Mouse (Mus musculus): ENCODE data around the gene Prss35. TPM values are rescaled to one million over a fixed set of nuclear protein-coding genes. Genes with fewer than 3 reads are reported as not detected.

Gene Prss35
- total and polyA plus RNA-seq, 2 experiments from 2014 or later = 5.2 to 7.5 TPM

GRCm38 (mm10) chr9:86775374-86775773 lies 31.9 kb downstream of the Prss35 start:
- no peak for TF ChIP-seq CTCF (IDR thresholded peaks at IDR 0.05)
- H3K9me3 ChIP-seq (ENCODE audit: low read length) = no peaks in the 10 kb centered on the region
- no peak overlapping the region for H3K27ac ChIP-seq (ENCODE audit: low read depth, low read length)
- no peak overlapping the region for H3K4me2 ChIP-seq (ENCODE audit: low read depth, low read length, poor library complexity, severe bottlenecking)
- ATAC-seq (ENCODE audit: low FRiP score) (no peak), DNase-seq (ENCODE audit: low spot score) (no peak)
- 97% methylated on average over 6 of the region's 6 CpGs for WGBS
- no peaks in the 10 kb centered on the region for H3K4me1 ChIP-seq (ENCODE audit: insufficient read depth, low read length)
- no peaks in the 10 kb centered on the region for H3K27me3 ChIP-seq (ENCODE audit: insufficient read depth, low read length)
- no peak overlapping the region for H3K4me3 ChIP-seq (ENCODE audit: low read depth, low read length)
- H3K36me3 ChIP-seq (ENCODE audit: insufficient read depth, low read length) = peaks cover 54% of the 10 kb centered on the region
- H3K9ac ChIP-seq (replicated peaks; ENCODE audit: low read length, poor library complexity, severe bottlenecking) = no peak overlapping the region

- no peak overlapping the region for H3K27ac ChIP-seq (ENCODE audit: low read depth, low read length)
- H3K9ac ChIP-seq (replicated peaks; ENCODE audit: low read length, poor library complexity, severe bottlenecking) = no peak overlapping the region
- H3K9me3 ChIP-seq (ENCODE audit: low read length) = no peaks in the 10 kb centered on the region
- ATAC-seq (ENCODE audit: low FRiP score) (no peak), DNase-seq (ENCODE audit: low spot score) (no peak)
- H3K4me1 ChIP-seq (ENCODE audit: insufficient read depth, low read length) = no peaks in the 10 kb centered on the region
- H3K27me3 ChIP-seq (ENCODE audit: insufficient read depth, low read length) = no peaks in the 10 kb centered on the region
- peaks cover 42% of the 10 kb centered on the region for H3K36me3 ChIP-seq (ENCODE audit: insufficient read depth, low read length)
- no peak overlapping the region for H3K4me2 ChIP-seq (ENCODE audit: low read depth, low read length, poor library complexity, severe bottlenecking)
- no peak overlapping the region for H3K4me3 ChIP-seq (ENCODE audit: low read depth, low read length)
- WGBS = 64% methylated on average over 7 of the region's 7 CpGs
- TF ChIP-seq CTCF (IDR thresholded peaks at IDR 0.05) = no peak
Observed at GRCm38 (mm10) chr9:86777309-86777708, 33.9 kb downstream of the Prss35 start.

- no peak for DNase-seq (ENCODE audit: low spot score)
Observed at GRCm38 (mm10) chr9:86778212-86778611, 34.8 kb downstream of the Prss35 start.

GRCm38 (mm10) chr9:86781426-86781825 lies 38.0 kb downstream of the Prss35 start:
- ATAC-seq (ENCODE audit: low FRiP score) = no peak
- peaks cover 26% of the 10 kb centered on the region for H3K36me3 ChIP-seq (ENCODE audit: insufficient read depth, low read length)

More at GRCm38 (mm10) chr9:86778212-86778611, 34.8 kb downstream of the Prss35 start:
- WGBS = 63% methylated on average over 4 of the region's 4 CpGs
- no peak for TF ChIP-seq CTCF (IDR thresholded peaks at IDR 0.05)
- no peaks in the 10 kb centered on the region for H3K9me3 ChIP-seq (ENCODE audit: low read length)
- no peak overlapping the region for H3K9ac ChIP-seq (replicated peaks; ENCODE audit: low read length, poor library complexity, severe bottlenecking)
- ATAC-seq (ENCODE audit: low FRiP score) = no peak
- H3K4me3 ChIP-seq (ENCODE audit: low read depth, low read length) = no peak overlapping the region
- H3K4me1 ChIP-seq (ENCODE audit: insufficient read depth, low read length) = no peaks in the 10 kb centered on the region
- H3K27ac ChIP-seq (ENCODE audit: low read depth, low read length) = no peak overlapping the region
- H3K27me3 ChIP-seq (ENCODE audit: insufficient read depth, low read length) = no peaks in the 10 kb centered on the region
- peaks cover 43% of the 10 kb centered on the region for H3K36me3 ChIP-seq (ENCODE audit: insufficient read depth, low read length)
- no peak overlapping the region for H3K4me2 ChIP-seq (ENCODE audit: low read depth, low read length, poor library complexity, severe bottlenecking)

GRCm38 (mm10) chr9:86782836-86783235 lies 39.4 kb downstream of the Prss35 start:
- Histone ChIP-seq H3K4me3 (ENCODE audit: low read depth, low read length) (no peak overlapping the region), H3K4me1 (ENCODE audit: insufficient read depth, low read length) (no peaks in the 10 kb centered on the region), H3K9ac (replicated peaks; ENCODE audit: low read length, poor library complexity, severe bottlenecking) (no peak overlapping the region), H3K27me3 (ENCODE audit: insufficient read depth, low read length) (no peaks in the 10 kb centered on the region), H3K9me3 (ENCODE audit: low read length) (no peaks in the 10 kb centered on the region), H3K36me3 (ENCODE audit: insufficient read depth, low read length) (peaks cover 23% of the 10 kb centered on the region; the same call in 1 of the 2 replicates), H3K4me2 (ENCODE audit: low read depth, low read length, poor library complexity, severe bottlenecking) (no peak overlapping the region), H3K27ac (ENCODE audit: low read depth, low read length) (no peak overlapping the region)
- no peak for TF ChIP-seq CTCF (IDR thresholded peaks at IDR 0.05)
- DNase-seq (ENCODE audit: low spot score) (no peak), ATAC-seq (ENCODE audit: low FRiP score) (no peak)
- WGBS = 90% methylated on average over 2 of the region's 2 CpGs

More at GRCm38 (mm10) chr9:86781426-86781825, 38.0 kb downstream of the Prss35 start:
- no peak for TF ChIP-seq CTCF (IDR thresholded peaks at IDR 0.05)
- no peaks in the 10 kb centered on the region for H3K27me3 ChIP-seq (ENCODE audit: insufficient read depth, low read length)
- H3K4me2 ChIP-seq (ENCODE audit: low read depth, low read length, poor library complexity, severe bottlenecking) = no peak overlapping the region
- H3K4me3 ChIP-seq (ENCODE audit: low read depth, low read length) = no peak overlapping the region
- no peak overlapping the region for H3K27ac ChIP-seq (ENCODE audit: low read depth, low read length)
- WGBS = 92% methylated on average over 4 of the region's 4 CpGs
- no peak overlapping the region for H3K9ac ChIP-seq (replicated peaks; ENCODE audit: low read length, poor library complexity, severe bottlenecking)
- H3K9me3 ChIP-seq (ENCODE audit: low read length) = no peaks in the 10 kb centered on the region
- no peaks in the 10 kb centered on the region for H3K4me1 ChIP-seq (ENCODE audit: insufficient read depth, low read length)
- DNase-seq (ENCODE audit: low spot score) = no peak

- ATAC-seq (ENCODE audit: low FRiP score) = no peak
- no peak for TF ChIP-seq CTCF (IDR thresholded peaks at IDR 0.05)
- no peak for DNase-seq (ENCODE audit: low spot score)
- H3K4me1 ChIP-seq (ENCODE audit: insufficient read depth, low read length) = no peaks in the 10 kb centered on the region
- 76% methylated on average over 6 of the region's 6 CpGs for WGBS
- H3K27me3 ChIP-seq (ENCODE audit: insufficient read depth, low read length) = no peaks in the 10 kb centered on the region
- no peak overlapping the region for H3K4me3 ChIP-seq (ENCODE audit: low read depth, low read length)
- H3K36me3 ChIP-seq (ENCODE audit: insufficient read depth, low read length) = peaks cover 13% of the 10 kb centered on the region; the same call in 1 of the 2 replicates
- H3K9me3 ChIP-seq (ENCODE audit: low read length) = no peaks in the 10 kb centered on the region
- H3K9ac ChIP-seq (replicated peaks; ENCODE audit: low read length, poor library complexity, severe bottlenecking) = no peak overlapping the region
- no peak overlapping the region for H3K27ac ChIP-seq (ENCODE audit: low read depth, low read length)
- no peak overlapping the region for H3K4me2 ChIP-seq (ENCODE audit: low read depth, low read length, poor library complexity, severe bottlenecking)
Observed at GRCm38 (mm10) chr9:86789186-86789585, 45.7 kb downstream of the Prss35 start.

All from midbrain, postnatal 0 days (tissue).